ENCODE assay signal across 20 mouse cellular contexts in the genomic region with DNA sequence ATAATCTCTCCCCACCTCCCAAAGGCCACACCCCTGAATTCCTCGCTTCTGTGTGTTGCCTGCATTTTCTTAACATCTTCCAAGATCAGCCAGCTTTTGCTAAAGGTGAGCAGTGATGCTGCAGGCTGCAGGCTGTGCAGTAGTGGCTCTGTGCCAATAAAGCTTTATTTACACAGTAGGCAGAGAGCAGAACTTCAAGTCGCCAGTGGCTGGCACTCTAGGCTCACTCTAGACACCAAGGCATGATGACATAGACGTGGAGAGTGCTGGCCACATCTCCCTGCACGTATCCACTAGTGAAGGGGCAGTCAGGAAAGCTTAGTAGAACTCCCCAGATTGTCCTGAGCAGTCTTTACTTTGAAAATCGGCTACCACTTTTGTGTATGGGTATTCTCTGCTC.
A peak's percentile ranks its signal among the peaks of the same experiment; 100 is the strongest.
DNase-seq lines count a peak whose midpoint lies in the region; ATAC-seq and TF ChIP-seq lines count a peak whose summit lies in the region.
"Had no signal": no experiment of that assay in that cellular context is flagged by ENCODE, and none has a peak within 500 bp of the region (broad histone marks: within the 10 kb centered on the region; RNA-seq: fewer than 3 reads in every experiment).

No protein-coding gene starts in this region.

- H3K27me3 ChIP-seq in hindbrain, postnatal 0 days (ENCODE audit: insufficient read depth, low read length) = no peaks in the 10 kb centered on the region
- no peaks in the 10 kb centered on the region for H3K27me3 ChIP-seq in hindbrain, embryonic 12.5 days
- no peaks in the 10 kb centered on the region for H3K27me3 ChIP-seq in liver, postnatal 0 days (ENCODE audit: insufficient read depth, low read length)
- H3K27me3 ChIP-seq in liver, embryonic 12.5 days (replicated peaks) = no peaks in the 10 kb centered on the region
- no peaks in the 10 kb centered on the region for H3K27me3 ChIP-seq in midbrain, postnatal 0 days (ENCODE audit: insufficient read depth, low read length)
- no peaks in the 10 kb centered on the region for H3K27me3 ChIP-seq in midbrain, embryonic 13.5 days
- no peaks in the 10 kb centered on the region for H3K27me3 ChIP-seq in stomach, postnatal 0 days (ENCODE audit: control insufficient read depth, insufficient read depth, low read length)
- H3K27me3 ChIP-seq: forebrain, embryonic 13.5 days; heart, embryonic 12.5 days; hindbrain, embryonic 15.5 days had no signal

- no peak overlapping the region for H3K4me2 ChIP-seq in hindbrain, postnatal 0 days (ENCODE audit: low read depth, low read length)
- H3K4me2 ChIP-seq in hindbrain, embryonic 12.5 days (replicated peaks) = no peak overlapping the region
- no peak overlapping the region for H3K4me2 ChIP-seq in liver, postnatal 0 days (ENCODE audit: low read depth, low read length)
- no peak overlapping the region for H3K4me2 ChIP-seq in liver, embryonic 12.5 days
- no peak overlapping the region for H3K4me2 ChIP-seq in midbrain, postnatal 0 days (ENCODE audit: low read depth, low read length, poor library complexity, severe bottlenecking)
- H3K4me2 ChIP-seq in midbrain, embryonic 13.5 days (replicated peaks) = no peak overlapping the region
- no peak overlapping the region for H3K4me2 ChIP-seq in stomach, postnatal 0 days (replicated peaks; ENCODE audit: low read depth)
- H3K4me2 ChIP-seq: forebrain, embryonic 13.5 days; heart, embryonic 12.5 days; hindbrain, embryonic 15.5 days had no signal

- no peaks in the 10 kb centered on the region for H3K9me3 ChIP-seq in hindbrain, postnatal 0 days (ENCODE audit: low read length)
- H3K9me3 ChIP-seq in hindbrain, embryonic 12.5 days (replicated peaks) = no peaks in the 10 kb centered on the region
- no peaks in the 10 kb centered on the region for H3K9me3 ChIP-seq in liver, postnatal 0 days (ENCODE audit: low read length)
- H3K9me3 ChIP-seq in liver, embryonic 12.5 days (replicated peaks) = no peaks in the 10 kb centered on the region
- H3K9me3 ChIP-seq in midbrain, postnatal 0 days (ENCODE audit: low read length) = no peaks in the 10 kb centered on the region
- H3K9me3 ChIP-seq in midbrain, embryonic 13.5 days = no peaks in the 10 kb centered on the region
- H3K9me3 ChIP-seq in stomach, postnatal 0 days (ENCODE audit: control insufficient read depth, low read length) = no peaks in the 10 kb centered on the region
- H3K9me3 ChIP-seq: embryonic facial prominence, embryonic 10.5 days; forebrain, embryonic 13.5 days; heart, embryonic 12.5 days; hindbrain, embryonic 10.5 days; hindbrain, embryonic 15.5 days had no signal

- TF ChIP-seq EP300 in liver, postnatal 0 days (IDR thresholded peaks at IDR 0.05; ENCODE audit: low read depth) = no peak
- no peak for TF ChIP-seq EP300 in stomach, postnatal 0 days (optimal IDR thresholded peaks at IDR 0.05)

- H3K4me1 ChIP-seq in hindbrain, postnatal 0 days (ENCODE audit: insufficient read depth, low read length) = peaks cover 14% of the 10 kb centered on the region
- H3K4me1 ChIP-seq in hindbrain, embryonic 12.5 days = peaks cover 21% of the 10 kb centered on the region
- H3K4me1 ChIP-seq in liver, postnatal 0 days (ENCODE audit: insufficient read depth) = peaks cover 19% of the 10 kb centered on the region
- H3K4me1 ChIP-seq in liver, embryonic 12.5 days = peaks cover 23% of the 10 kb centered on the region
- no peaks in the 10 kb centered on the region for H3K4me1 ChIP-seq in midbrain, postnatal 0 days (ENCODE audit: insufficient read depth, low read length)
- peaks cover 20% of the 10 kb centered on the region for H3K4me1 ChIP-seq in midbrain, embryonic 13.5 days (replicated peaks)
- peaks cover 15% of the 10 kb centered on the region for H3K4me1 ChIP-seq in stomach, postnatal 0 days (replicated peaks; ENCODE audit: control insufficient read depth, insufficient read depth)

- peak; percentile 39 for DNase-seq in hindbrain, postnatal 0 days (ENCODE audit: low spot score)
- no peak for DNase-seq in liver, postnatal 0 days
- DNase-seq in midbrain, postnatal 0 days (ENCODE audit: low spot score) = no peak
- peak; percentile 41 for DNase-seq in stomach, postnatal 0 days (ENCODE audit: low spot score)
- DNase-seq in cerebellum, adult 8-10 months = no peak
- DNase-seq: adrenal gland, postnatal 10 days; cerebellum, adult 11-12 months; cerebellum, adult 9-11 months; cerebellum, postnatal 36 days; gastrocnemius, postnatal 14 days; heart, adult 2 months had no signal

- no peak overlapping the region for H3K27ac ChIP-seq in hindbrain, postnatal 0 days
- H3K27ac ChIP-seq in hindbrain, embryonic 12.5 days = no peak overlapping the region
- H3K27ac ChIP-seq in liver, postnatal 0 days (ENCODE audit: low read depth) = no peak overlapping the region
- no peak overlapping the region for H3K27ac ChIP-seq in liver, embryonic 12.5 days
- H3K27ac ChIP-seq in midbrain, postnatal 0 days (ENCODE audit: low read depth, low read length) = no peak overlapping the region
- H3K27ac ChIP-seq in midbrain, embryonic 13.5 days = no peak overlapping the region
- no peak overlapping the region for H3K27ac ChIP-seq in stomach, postnatal 0 days (replicated peaks)
- H3K27ac ChIP-seq: embryonic facial prominence, embryonic 10.5 days; forebrain, embryonic 13.5 days; heart, adult 2 months; hindbrain, embryonic 10.5 days; hindbrain, embryonic 15.5 days had no signal

- H3K9ac ChIP-seq in hindbrain, postnatal 0 days (replicated peaks; ENCODE audit: low read length) = no peak overlapping the region
- H3K9ac ChIP-seq in hindbrain, embryonic 12.5 days = no peak overlapping the region
- no peak overlapping the region for H3K9ac ChIP-seq in liver, postnatal 0 days (replicated peaks)
- H3K9ac ChIP-seq in liver, embryonic 12.5 days = no peak overlapping the region
- no peak overlapping the region for H3K9ac ChIP-seq in midbrain, postnatal 0 days (replicated peaks; ENCODE audit: low read length, poor library complexity, severe bottlenecking)
- no peak overlapping the region for H3K9ac ChIP-seq in midbrain, embryonic 13.5 days (replicated peaks)
- H3K9ac ChIP-seq in stomach, postnatal 0 days (ENCODE audit: low read length) = no peak overlapping the region
- H3K9ac ChIP-seq: forebrain, embryonic 13.5 days; heart, embryonic 12.5 days; hindbrain, embryonic 15.5 days had no signal

- peaks cover 34% of the 10 kb centered on the region; the same call in 1 of the 2 replicates for H3K36me3 ChIP-seq in hindbrain, postnatal 0 days (ENCODE audit: insufficient read depth, low read length)
- H3K36me3 ChIP-seq in hindbrain, embryonic 12.5 days = peaks cover 79% of the 10 kb centered on the region
- peaks cover 20% of the 10 kb centered on the region; the same call in 1 of the 2 replicates for H3K36me3 ChIP-seq in liver, postnatal 0 days (replicated peaks; ENCODE audit: insufficient read depth, low read length)
- H3K36me3 ChIP-seq in liver, embryonic 12.5 days = peaks cover 75% of the 10 kb centered on the region
- peaks cover 46% of the 10 kb centered on the region for H3K36me3 ChIP-seq in midbrain, postnatal 0 days (ENCODE audit: insufficient read depth, low read length)
- peaks cover 67% of the 10 kb centered on the region for H3K36me3 ChIP-seq in midbrain, embryonic 13.5 days
- H3K36me3 ChIP-seq in stomach, postnatal 0 days (ENCODE audit: control insufficient read depth, insufficient read depth, low read length) = peaks cover 12% of the 10 kb centered on the region

- WGBS in hindbrain, postnatal 0 days = 67% methylated on average over 5 of the region's 5 CpGs
- 87% methylated on average over 5 of the region's 5 CpGs for WGBS in hindbrain, embryonic 12.5 days
- 74% methylated on average over 5 of the region's 5 CpGs for WGBS in liver, postnatal 0 days (ENCODE audit: insufficient replicate concordance)
- 77% methylated on average over 5 of the region's 5 CpGs for WGBS in liver, embryonic 12.5 days (ENCODE audit: insufficient replicate concordance)
- WGBS in midbrain, postnatal 0 days = 82% methylated on average over 5 of the region's 5 CpGs
- WGBS in midbrain, embryonic 13.5 days = 81% methylated on average over 5 of the region's 5 CpGs
- WGBS in stomach, postnatal 0 days = 67% methylated on average over 5 of the region's 5 CpGs

- no peak for TF ChIP-seq CTCF in hindbrain, postnatal 0 days (IDR thresholded peaks at IDR 0.05; ENCODE audit: low read depth)
- 0 out of 2 replicates have a peak, but pooled peaks have one; percentile 16 for TF ChIP-seq CTCF in liver, postnatal 0 days (IDR thresholded peaks at IDR 0.05; ENCODE audit: low read depth)
- TF ChIP-seq CTCF in midbrain, postnatal 0 days (IDR thresholded peaks at IDR 0.05) = peak; percentile 19
- TF ChIP-seq CTCF in stomach, postnatal 0 days (IDR thresholded peaks at IDR 0.05; ENCODE audit: low read depth) = peak; percentile 56

- H3K4me3 ChIP-seq in hindbrain, postnatal 0 days (ENCODE audit: low read length) = no peak overlapping the region
- no peak overlapping the region for H3K4me3 ChIP-seq in hindbrain, embryonic 12.5 days
- no peak overlapping the region for H3K4me3 ChIP-seq in liver, postnatal 0 days (ENCODE audit: low read depth, low read length)
- no peak overlapping the region for H3K4me3 ChIP-seq in liver, embryonic 12.5 days
- H3K4me3 ChIP-seq in midbrain, postnatal 0 days (ENCODE audit: low read depth, low read length) = no peak overlapping the region
- no peak overlapping the region for H3K4me3 ChIP-seq in midbrain, embryonic 13.5 days (replicated peaks)
- no peak overlapping the region for H3K4me3 ChIP-seq in stomach, postnatal 0 days (ENCODE audit: low read depth, low read length)
- H3K4me3 ChIP-seq: embryonic facial prominence, embryonic 10.5 days; forebrain, embryonic 13.5 days; heart, adult 2 months; heart, embryonic 12.5 days; hindbrain, embryonic 10.5 days; hindbrain, embryonic 15.5 days had no signal

- ATAC-seq in hindbrain, postnatal 0 days = no peak
- ATAC-seq in hindbrain, embryonic 12.5 days (ENCODE audit: low FRiP score) = no peak
- no peak for ATAC-seq in liver, postnatal 0 days
- ATAC-seq in liver, embryonic 12.5 days = no peak
- no peak for ATAC-seq in midbrain, postnatal 0 days (ENCODE audit: low FRiP score)
- ATAC-seq in midbrain, embryonic 13.5 days = no peak
- no peak for ATAC-seq in stomach, postnatal 0 days (ENCODE audit: low FRiP score, low TSS enrichment)
- ATAC-seq: forebrain, embryonic 13.5 days; inflammation-experienced regulatory T-cells, adult 6 months had no signal

Comparison
In these comparisons a context has a peak if more than half of its experiments do, and no peak if none do; other contexts are left out.
1. DNase-seq: peak in hindbrain, postnatal 0 days (single experiment) and stomach, postnatal 0 days (single experiment); none in liver, postnatal 0 days (single experiment), midbrain, postnatal 0 days (single experiment) and cerebellum, adult 8-10 months (single experiment).